Mouse (Mus musculus): ENCODE measurements around the gene Zfp712. TPM values are rescaled to one million over a fixed set of nuclear protein-coding genes. Genes with fewer than 3 reads are reported as not detected.

Zfp712 gene
- 3.6 TPM in 2 replicates for total RNA-seq (2014; rRNA removed)
- 2.5 and 2.7 TPM in 2 replicates for polyA plus RNA-seq (2015; fragmentation: Nextera tagmentation; extraction: Ambion mirVana)

GRCm38 (mm10) chr13:67060786-67061358, at the start of gene Zfp712:
Gene Zfp712 (minus strand): TSS chr13:67061170.
- H3K4me1 ChIP-seq (ENCODE audit: insufficient read depth, low read length) = no peaks in the 10 kb centered on the region; the same call in 1 of the 2 replicates
- H3K4me3 ChIP-seq (ENCODE audit: low read length) = peak within 1 kb of the TSS; percentile 60
- peak; percentile 43; the same call in 1 of the 2 replicates for TF ChIP-seq CTCF (IDR thresholded peaks at IDR 0.05; ENCODE audit: low read depth)
- WGBS = under 1% methylated on average over 26 of the region's 27 CpGs
- no peaks in the 10 kb centered on the region for H3K36me3 ChIP-seq (ENCODE audit: insufficient read depth, low read length)
- ATAC-seq = peak; percentile 97
- peak within 1 kb of the TSS; percentile 86 for H3K4me2 ChIP-seq (ENCODE audit: low read depth, low read length)
- peak within 1 kb of the TSS; percentile 60 for H3K9ac ChIP-seq (replicated peaks; ENCODE audit: low read length)
- H3K27ac ChIP-seq = peak within 1 kb of the TSS; percentile 77
- no peaks in the 10 kb centered on the region for H3K27me3 ChIP-seq (ENCODE audit: insufficient read depth, low read length)
- no peaks in the 10 kb centered on the region for H3K9me3 ChIP-seq (ENCODE audit: low read length)
- peak; percentile 97 for DNase-seq (ENCODE audit: low spot score)

- H3K27ac ChIP-seq = peak overlapping the region; percentile 46; the same call in 1 of the 2 replicates
Measured at GRCm38 (mm10) chr13:67108821-67109206, 47.8 kb upstream of the Zfp712 start.

GRCm38 (mm10) chr13:67108194-67108820, 47.3 kb upstream of the Zfp712 start, which contains the start of gene Gm28557:
Gene Gm28557 (minus strand): TSS chr13:67108604.
- H3K9me3 ChIP-seq (ENCODE audit: low read length) = no peaks in the 10 kb centered on the region
- H3K9ac ChIP-seq (replicated peaks; ENCODE audit: low read length) = peak within 1 kb of the TSS; percentile 54
- peak; percentile 93 for TF ChIP-seq CTCF (IDR thresholded peaks at IDR 0.05; ENCODE audit: low read depth)
- under 1% methylated on average over 17 of the region's 17 CpGs for WGBS
- DNase-seq (ENCODE audit: low spot score) (peak; percentile 98), ATAC-seq (peak; percentile 99)
- peak within 1 kb of the TSS; percentile 60 for H3K4me3 ChIP-seq (ENCODE audit: low read length)
- peak within 1 kb of the TSS; percentile 79 for H3K27ac ChIP-seq
- no peaks in the 10 kb centered on the region for H3K27me3 ChIP-seq (ENCODE audit: insufficient read depth, low read length)
- H3K4me2 ChIP-seq (ENCODE audit: low read depth, low read length) = peak within 1 kb of the TSS; percentile 87
- no peaks in the 10 kb centered on the region for H3K4me1 ChIP-seq (ENCODE audit: insufficient read depth, low read length)
- H3K36me3 ChIP-seq (ENCODE audit: insufficient read depth, low read length) = no peaks in the 10 kb centered on the region

More at GRCm38 (mm10) chr13:67108821-67109206, 47.8 kb upstream of the Zfp712 start:
- DNase-seq (ENCODE audit: low spot score) (no peak), ATAC-seq (peak; percentile 78)
- TF ChIP-seq CTCF (IDR thresholded peaks at IDR 0.05; ENCODE audit: low read depth) = no peak
- Histone ChIP-seq H3K9me3 (ENCODE audit: low read length) (no peaks in the 10 kb centered on the region), H3K36me3 (ENCODE audit: insufficient read depth, low read length) (no peaks in the 10 kb centered on the region), H3K4me3 (ENCODE audit: low read length) (peak overlapping the region; percentile 60), H3K4me1 (ENCODE audit: insufficient read depth, low read length) (no peaks in the 10 kb centered on the region), H3K9ac (replicated peaks; ENCODE audit: low read length) (no peak overlapping the region), H3K4me2 (ENCODE audit: low read depth, low read length) (peak overlapping the region; percentile 87), H3K27me3 (ENCODE audit: insufficient read depth, low read length) (no peaks in the 10 kb centered on the region)
- WGBS = 6% methylated on average over 9 of the region's 9 CpGs

- no peak for ATAC-seq
Measured at GRCm38 (mm10) chr13:67107681-67108080, 46.7 kb upstream of the Zfp712 start.

GRCm38 (mm10) chr13:67097876-67098275, 36.9 kb upstream of the Zfp712 start, which contains the start of gene Zfp708:
Gene Zfp708 (minus strand): TSS chr13:67097976.
- H3K9me3 ChIP-seq (ENCODE audit: low read length) = no peaks in the 10 kb centered on the region
- 91% methylated on average over 10 of the region's 10 CpGs for WGBS

More at GRCm38 (mm10) chr13:67107681-67108080, 46.7 kb upstream of the Zfp712 start:
- Histone ChIP-seq H3K27ac (peak overlapping the region; percentile 79; the same call in 1 of the 2 replicates), H3K4me3 (ENCODE audit: low read length) (peak overlapping the region; percentile 60), H3K9me3 (ENCODE audit: low read length) (no peaks in the 10 kb centered on the region), H3K4me2 (ENCODE audit: low read depth, low read length) (peak overlapping the region; percentile 87), H3K27me3 (ENCODE audit: insufficient read depth, low read length) (no peaks in the 10 kb centered on the region), H3K36me3 (ENCODE audit: insufficient read depth, low read length) (no peaks in the 10 kb centered on the region), H3K4me1 (ENCODE audit: insufficient read depth, low read length) (no peaks in the 10 kb centered on the region), H3K9ac (replicated peaks; ENCODE audit: low read length) (peak overlapping the region; percentile 54)
- TF ChIP-seq CTCF (IDR thresholded peaks at IDR 0.05; ENCODE audit: low read depth) = no peak
- 69% methylated on average over 9 of the region's 9 CpGs for WGBS
- DNase-seq (ENCODE audit: low spot score) = no peak

GRCm38 (mm10) chr13:67090154-67090553, 29.2 kb upstream of the Zfp712 start:
- Histone ChIP-seq H3K27me3 (ENCODE audit: insufficient read depth, low read length) (no peaks in the 10 kb centered on the region), H3K4me3 (ENCODE audit: low read length) (no peak overlapping the region), H3K36me3 (ENCODE audit: insufficient read depth, low read length) (no peaks in the 10 kb centered on the region), H3K9me3 (ENCODE audit: low read length) (no peaks in the 10 kb centered on the region), H3K9ac (replicated peaks; ENCODE audit: low read length) (no peak overlapping the region), H3K4me2 (ENCODE audit: low read depth, low read length) (no peak overlapping the region), H3K4me1 (ENCODE audit: insufficient read depth, low read length) (no peaks in the 10 kb centered on the region), H3K27ac (no peak overlapping the region)
- WGBS = 81% methylated on average over 1 of the region's 1 CpGs
- ATAC-seq = no peak
- no peak for DNase-seq (ENCODE audit: low spot score)
- no peak for TF ChIP-seq CTCF (IDR thresholded peaks at IDR 0.05; ENCODE audit: low read depth)

More at GRCm38 (mm10) chr13:67097876-67098275, 36.9 kb upstream of the Zfp712 start, which contains the start of gene Zfp708:
- TF ChIP-seq CTCF (IDR thresholded peaks at IDR 0.05; ENCODE audit: low read depth) = no peak
- DNase-seq (ENCODE audit: low spot score) = no peak
- Histone ChIP-seq H3K36me3 (ENCODE audit: insufficient read depth, low read length) (no peaks in the 10 kb centered on the region), H3K4me1 (ENCODE audit: insufficient read depth, low read length) (no peaks in the 10 kb centered on the region), H3K27ac (no peak within 1 kb of the TSS), H3K4me3 (ENCODE audit: low read length) (no peak within 1 kb of the TSS), H3K4me2 (ENCODE audit: low read depth, low read length) (no peak within 1 kb of the TSS), H3K27me3 (ENCODE audit: insufficient read depth, low read length) (no peaks in the 10 kb centered on the region), H3K9ac (replicated peaks; ENCODE audit: low read length) (no peak within 1 kb of the TSS)
- ATAC-seq = no peak

Data from hindbrain, postnatal 0 days (tissue).